Mouse (Mus musculus): Measurements from ENCODE around the gene Tgfb2. TPM values are rescaled to one million over a fixed set of nuclear protein-coding genes. Genes with fewer than 3 reads are reported as not detected.

The Tgfb2 gene
- polyA plus RNA-seq, 1 experiment from 2014 or later = 11.8 TPM

DNA sequence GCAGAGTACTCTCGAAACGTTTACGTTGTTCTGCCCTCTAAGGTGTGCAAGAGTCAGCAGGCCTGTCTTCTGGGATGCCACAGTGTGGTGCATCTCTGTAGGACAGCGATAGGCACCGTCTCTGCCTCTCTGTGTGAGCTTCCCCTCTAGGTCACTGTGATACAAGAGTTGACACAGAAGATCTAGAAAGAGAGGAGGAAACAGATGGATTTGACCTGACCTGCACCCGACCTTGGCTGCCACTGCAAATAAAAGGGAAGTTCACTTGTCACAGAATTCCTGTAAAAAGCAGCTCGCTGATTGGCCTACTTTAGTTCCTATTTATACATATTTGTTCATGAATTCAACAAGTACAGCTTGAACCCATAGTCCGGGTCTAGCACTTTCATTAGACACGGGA is 130.2 kb downstream of the Tgfb2 start:
- WGBS = 87% methylated on average over 9 of the region's 9 CpGs

GRCm38 (mm10) chr1:186575074-186575473 is 130.7 kb downstream of the Tgfb2 start:
- Histone ChIP-seq H3K4me3 (replicated peaks; ENCODE audit: low read depth, low read length) (no peak overlapping the region), H3K36me3 (ENCODE audit: control insufficient read depth, insufficient read depth, low read length) (no peaks in the 10 kb centered on the region), H3K9ac (replicated peaks; ENCODE audit: low read length) (no peak overlapping the region), H3K4me2 (ENCODE audit: low read length) (no peak overlapping the region), H3K4me1 (ENCODE audit: control insufficient read depth, insufficient read depth, low read length) (no peaks in the 10 kb centered on the region), H3K9me3 (ENCODE audit: control insufficient read depth, low read length) (no peaks in the 10 kb centered on the region), H3K27me3 (ENCODE audit: control insufficient read depth, insufficient read depth, low read length) (no peaks in the 10 kb centered on the region), H3K27ac (replicated peaks; ENCODE audit: low read depth, low read length) (no peak overlapping the region)
- ATAC-seq (ENCODE audit: low FRiP score, low TSS enrichment) (no peak), DNase-seq (no peak)
- WGBS = 94% methylated on average over 7 of the region's 7 CpGs

More for the DNA sequence above, 130.2 kb downstream of the Tgfb2 start:
- Histone ChIP-seq H3K4me1 (ENCODE audit: control insufficient read depth, insufficient read depth, low read length) (no peaks in the 10 kb centered on the region), H3K4me3 (replicated peaks; ENCODE audit: low read depth, low read length) (no peak overlapping the region), H3K9me3 (ENCODE audit: control insufficient read depth, low read length) (no peaks in the 10 kb centered on the region), H3K27ac (replicated peaks; ENCODE audit: low read depth, low read length) (no peak overlapping the region), H3K27me3 (ENCODE audit: control insufficient read depth, insufficient read depth, low read length) (no peaks in the 10 kb centered on the region), H3K36me3 (ENCODE audit: control insufficient read depth, insufficient read depth, low read length) (no peaks in the 10 kb centered on the region), H3K4me2 (ENCODE audit: low read length) (no peak overlapping the region), H3K9ac (replicated peaks; ENCODE audit: low read length) (no peak overlapping the region)
- DNase-seq (no peak), ATAC-seq (ENCODE audit: low FRiP score, low TSS enrichment) (no peak)

Other genes with a start within 250 kb of the Tgfb2 start
- gene Rrp15, start 43.4 kb upstream of the Tgfb2 start, polyA plus RNA-seq (2014; fragmentation: Nextera tagmentation; extraction: Ambion mirVana) = 28.3 and 29.0 TPM in 2 replicates

Data from midbrain, embryonic 14.5 days (tissue).